Mouse (Mus musculus) midbrain, embryonic 13.5 days (tissue): ENCODE data around the gene Tesk1. TPM values are rescaled to one million over a fixed set of nuclear protein-coding genes. Genes with fewer than 3 reads are reported as not detected.

ENCODE experiments used
- ATAC-seq: fragments of 200-750 bp; cut with Nextera tagmentation; 2 replicates; pipeline ENCODE4 v1.8.0; 2017; ENCODE audit warnings: mild to moderate bottlenecking, moderate TSS enrichment, moderate library complexity
- H3K27ac ChIP-seq: fragments of 300-500 bp; sonication (generic); 2 replicates; pipeline ENCODE4 v1.5.1; 2015; ENCODE audit warnings: inconsistent platforms, mild to moderate bottlenecking, moderate library complexity
- H3K27me3 ChIP-seq: fragments of 300-500 bp; sonication (generic); 2 replicates; pipeline ENCODE4 v1.6.1; 2015; ENCODE audit warnings: mild to moderate bottlenecking, inconsistent platforms
- H3K36me3 ChIP-seq: fragments of 300-500 bp; sonication (generic); 2 replicates; pipeline ENCODE4 v1.6.1; 2015; ENCODE audit warnings: mild to moderate bottlenecking, inconsistent platforms
- H3K4me1 ChIP-seq: fragments of 300-500 bp; sonication (generic); replicated peaks from 2 replicates; pipeline ENCODE4 v1.6.1; 2015; ENCODE audit warnings: inconsistent platforms
- H3K4me2 ChIP-seq: fragments of 300-500 bp; sonication (generic); replicated peaks from 2 replicates; pipeline ENCODE4 v1.6.1; 2015; ENCODE audit warnings: moderate library complexity, mild to moderate bottlenecking, inconsistent platforms
- H3K4me3 ChIP-seq: fragments of 300-500 bp; sonication (generic); replicated peaks from 2 replicates; pipeline ENCODE4 v1.5.1; 2015; ENCODE audit warnings: mild to moderate bottlenecking, inconsistent platforms
- H3K9ac ChIP-seq: fragments of 300-500 bp; sonication (generic); replicated peaks from 2 replicates; pipeline ENCODE4 v1.6.1; 2015; ENCODE audit warnings: mild to moderate bottlenecking, inconsistent platforms
- H3K9me3 ChIP-seq: fragments of 300-500 bp; sonication (generic); 2 replicates; pipeline ENCODE4 v1.6.1; 2016; ENCODE audit warnings: mild to moderate bottlenecking, inconsistent platforms
- WGBS: fragments of 180-500 bp; shearing (Covaris S2); methylation state at CpG from one replicate; pipeline ENCODE4 v1.1.7; 2015; 5-methylcytosine and 5-hydroxymethylcytosine counted together
- polyA plus RNA-seq: library from polyadenylated mRNA; unstranded; fragments of >200 nt; fragmentation: Nextera tagmentation; extraction: Ambion mirVana; gene quantifications from 2 replicates; pipeline ENCODE4 v1.2.1, GENCODE M21; 2015

The Tesk1 gene
- polyA plus RNA-seq, 1 experiment from 2014 or later, result 8.4 TPM

- H3K27me3 ChIP-seq, result no peaks in the 10 kb centered on the region
- H3K4me2 ChIP-seq, result no peak overlapping the region
- H3K36me3 ChIP-seq, result no peaks in the 10 kb centered on the region
- H3K4me3 ChIP-seq, result no peak overlapping the region
- no peak overlapping the region for H3K27ac ChIP-seq
- H3K9me3 ChIP-seq, result no peaks in the 10 kb centered on the region
- H3K4me1 ChIP-seq, result no peaks in the 10 kb centered on the region
- WGBS, result 94% methylated on average over 7 of the region's 7 CpGs
- no peak for ATAC-seq
- H3K9ac ChIP-seq, result no peak overlapping the region
These were observed 25.1 kb downstream of the Tesk1 start for GRCm38 (mm10) chr4:43466872-43467271.

DNA sequence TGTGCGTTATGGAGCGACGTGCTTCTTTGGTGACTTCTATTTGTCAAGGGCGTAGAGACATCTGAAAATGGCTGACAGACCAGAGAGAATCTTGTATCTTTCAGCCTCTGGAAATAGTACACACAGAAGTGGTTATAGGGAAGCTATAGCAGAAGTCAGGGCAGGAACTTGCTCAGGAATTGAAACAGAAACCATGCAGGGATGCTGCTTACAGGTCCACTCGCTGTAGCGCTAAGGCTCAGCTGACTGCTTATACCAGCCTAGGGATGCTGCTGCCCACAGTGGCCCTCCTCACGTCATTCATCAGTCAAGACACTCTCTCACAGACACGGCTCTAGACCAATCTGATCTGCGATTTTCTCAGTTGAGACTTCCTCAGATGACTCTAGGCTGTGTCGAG, 28.6 kb downstream of the Tesk1 start:
- WGBS, result 90% methylated on average over 10 of the region's 10 CpGs
- Histone ChIP-seq H3K9me3 (no peaks in the 10 kb centered on the region), H3K4me1 (no peaks in the 10 kb centered on the region), H3K27me3 (no peaks in the 10 kb centered on the region), H3K4me3 (no peak overlapping the region), H3K4me2 (no peak overlapping the region), H3K9ac (no peak overlapping the region), H3K36me3 (no peaks in the 10 kb centered on the region), H3K27ac (no peak overlapping the region)
- ATAC-seq, result no peak

DNA sequence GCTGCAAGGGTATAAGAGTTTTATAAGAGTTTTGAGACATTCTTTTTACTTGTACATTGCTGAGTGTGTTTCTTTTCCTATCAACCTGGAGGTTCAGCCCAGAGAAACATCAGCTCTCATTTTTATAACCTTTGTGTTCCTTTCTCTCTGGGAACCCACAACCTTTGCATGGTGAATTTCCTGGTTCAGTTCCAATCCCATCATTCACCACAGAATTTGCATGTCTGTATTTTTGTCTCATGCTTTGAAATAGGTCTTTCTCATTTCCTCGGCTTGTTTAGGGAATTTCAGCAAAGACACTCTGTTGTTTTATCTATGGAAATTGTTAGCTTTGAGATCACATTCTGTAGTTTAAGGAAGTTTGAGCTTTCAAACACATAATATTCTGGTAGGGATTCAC, 31.9 kb downstream of the Tesk1 start:
- Histone ChIP-seq H3K9me3 (no peaks in the 10 kb centered on the region), H3K36me3 (no peaks in the 10 kb centered on the region), H3K9ac (no peak overlapping the region), H3K27me3 (no peaks in the 10 kb centered on the region), H3K4me2 (no peak overlapping the region), H3K27ac (no peak overlapping the region), H3K4me1 (0 out of 2 replicates have a peak, but pooled peaks cover 4% of the 10 kb centered on the region), H3K4me3 (no peak overlapping the region)
- no peak for ATAC-seq
- WGBS, result 74% methylated on average over 1 of the region's 1 CpGs

- Histone ChIP-seq H3K9me3 (no peaks in the 10 kb centered on the region), H3K36me3 (no peaks in the 10 kb centered on the region), H3K9ac (no peak overlapping the region), H3K4me2 (no peak overlapping the region), H3K27me3 (no peaks in the 10 kb centered on the region), H3K4me3 (no peak overlapping the region), H3K4me1 (0 out of 2 replicates have a peak, but pooled peaks cover 4% of the 10 kb centered on the region), H3K27ac (no peak overlapping the region)
- WGBS, result 91% methylated on average over 6 of the region's 6 CpGs
- no peak for ATAC-seq
These were observed 34.9 kb downstream of the Tesk1 start for GRCm38 (mm10) chr4:43476604-43477003.

DNA sequence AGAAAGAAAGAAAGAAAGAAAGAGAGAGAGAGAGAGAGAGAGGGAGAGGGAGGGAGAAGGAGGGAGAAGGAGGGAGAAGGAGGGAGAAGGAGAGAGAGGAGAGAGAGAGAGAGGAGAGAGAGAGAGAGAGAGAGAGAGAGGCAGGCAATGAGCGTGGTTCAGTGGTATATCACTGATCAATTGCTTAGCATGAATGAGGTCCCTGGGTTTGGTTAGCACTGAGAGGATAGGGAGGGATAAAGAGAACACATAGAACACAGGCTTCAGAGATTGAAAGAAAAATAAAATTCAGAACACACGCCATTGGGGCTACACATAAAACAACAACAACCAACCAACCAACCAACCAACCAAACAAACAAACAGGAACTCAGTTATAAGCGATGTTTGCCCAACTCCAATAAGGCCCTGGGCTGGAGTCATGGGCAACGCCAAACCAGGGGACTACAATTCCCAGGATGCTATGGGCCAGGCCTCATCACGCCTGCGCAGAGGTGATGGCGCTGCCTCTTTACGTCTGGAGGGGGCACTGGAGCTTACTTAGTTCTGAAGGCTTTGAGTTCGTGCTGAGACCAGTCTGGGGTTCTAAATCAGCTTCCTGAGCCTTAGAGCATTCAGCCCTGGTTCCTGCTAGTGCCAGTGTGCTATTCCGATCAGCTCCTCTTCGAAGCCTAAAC, 36.3 kb downstream of the Tesk1 start:
- Histone ChIP-seq H3K36me3 (no peaks in the 10 kb centered on the region), H3K9me3 (no peaks in the 10 kb centered on the region), H3K4me3 (peak overlapping the region; percentile 35), H3K4me1 (0 out of 2 replicates have a peak, but pooled peaks cover 4% of the 10 kb centered on the region), H3K9ac (0 out of 2 replicates have a peak overlapping the region, but pooled peaks have one; percentile 10), H3K27ac (peak overlapping the region; percentile 19; the same call in 1 of the 2 replicates), H3K27me3 (0 out of 2 replicates have a peak, but pooled peaks cover 5% of the 10 kb centered on the region), H3K4me2 (peak overlapping the region; percentile 54)
- ATAC-seq, result peak; percentile 95
- 15% methylated on average over 11 of the region's 11 CpGs for WGBS

- peak overlapping the region; percentile 19; the same call in 1 of the 2 replicates for H3K27ac ChIP-seq
- H3K4me1 ChIP-seq, result 0 out of 2 replicates have a peak, but pooled peaks cover 4% of the 10 kb centered on the region
- ATAC-seq, result no peak; the same call in 1 of the 2 replicates
- H3K27me3 ChIP-seq, result 0 out of 2 replicates have a peak, but pooled peaks cover 5% of the 10 kb centered on the region
- H3K9me3 ChIP-seq, result no peaks in the 10 kb centered on the region
- peak overlapping the region; percentile 35 for H3K4me3 ChIP-seq
- H3K36me3 ChIP-seq, result no peaks in the 10 kb centered on the region
- H3K4me2 ChIP-seq, result peak overlapping the region; percentile 54
- 46% methylated on average over 8 of the region's 8 CpGs for WGBS
- H3K9ac ChIP-seq, result 0 out of 2 replicates have a peak overlapping the region, but pooled peaks have one; percentile 10
These were observed 36.8 kb downstream of the Tesk1 start for GRCm38 (mm10) chr4:43478534-43478858.

GRCm38 (mm10) chr4:43478906-43479832, 37.4 kb downstream of the Tesk1 start:
- H3K27ac ChIP-seq, result no peak overlapping the region
- H3K9ac ChIP-seq, result no peak overlapping the region
- H3K36me3 ChIP-seq, result no peaks in the 10 kb centered on the region
- 0 out of 2 replicates have a peak, but pooled peaks cover 5% of the 10 kb centered on the region for H3K27me3 ChIP-seq
- 0 out of 2 replicates have a peak, but pooled peaks cover 4% of the 10 kb centered on the region for H3K4me1 ChIP-seq
- no peak for ATAC-seq
- 47% methylated on average over 24 of the region's 24 CpGs for WGBS
- no peak overlapping the region for H3K4me2 ChIP-seq
- no peak overlapping the region for H3K4me3 ChIP-seq
- no peaks in the 10 kb centered on the region for H3K9me3 ChIP-seq

GRCm38 (mm10) chr4:43480985-43481384, 39.2 kb downstream of the Tesk1 start:
- no peaks in the 10 kb centered on the region for H3K9me3 ChIP-seq
- no peak overlapping the region for H3K27ac ChIP-seq
- H3K4me1 ChIP-seq, result 0 out of 2 replicates have a peak, but pooled peaks cover 4% of the 10 kb centered on the region
- H3K36me3 ChIP-seq, result no peaks in the 10 kb centered on the region
- WGBS, result 91% methylated on average over 5 of the region's 5 CpGs
- no peak overlapping the region for H3K4me3 ChIP-seq
- H3K9ac ChIP-seq, result no peak overlapping the region
- H3K27me3 ChIP-seq, result 0 out of 2 replicates have a peak, but pooled peaks cover 5% of the 10 kb centered on the region
- ATAC-seq, result no peak
- H3K4me2 ChIP-seq, result no peak overlapping the region

DNA sequence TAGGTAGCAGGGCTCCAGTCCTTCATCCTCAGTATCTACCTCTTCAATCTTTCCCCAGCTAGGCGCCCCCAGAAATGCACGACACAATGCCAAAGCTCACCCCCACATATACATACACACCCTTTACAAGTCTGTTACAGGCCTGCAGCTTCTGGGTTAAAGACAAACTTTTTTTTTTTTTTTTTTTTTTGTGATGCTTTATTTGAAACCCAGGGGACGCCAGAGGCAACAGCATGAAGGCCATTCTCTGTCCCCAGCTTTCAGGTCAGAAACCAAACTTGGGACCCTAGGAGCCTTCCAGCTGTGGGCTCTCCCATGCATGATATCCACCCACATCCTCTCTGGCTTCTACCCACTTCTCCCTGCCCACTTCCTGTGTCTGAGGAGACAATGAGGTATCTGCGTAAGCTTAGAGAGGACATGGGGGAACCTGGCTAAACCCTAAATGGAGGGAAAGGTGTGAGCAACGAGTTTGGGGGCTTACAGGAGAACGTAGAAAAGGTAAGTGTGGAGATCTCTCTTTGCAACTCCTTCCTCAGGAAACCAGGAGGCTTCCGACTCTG, 40.2 kb downstream of the Tesk1 start:
- no peak for ATAC-seq
- WGBS, result 77% methylated on average over 7 of the region's 7 CpGs

GRCm38 (mm10) chr4:43482591-43482990, 40.9 kb downstream of the Tesk1 start:
- no peak overlapping the region for H3K4me2 ChIP-seq
- 75% methylated on average over 10 of the region's 10 CpGs for WGBS
- ATAC-seq, result no peak
- H3K4me3 ChIP-seq, result no peak overlapping the region
- H3K36me3 ChIP-seq, result no peaks in the 10 kb centered on the region
- H3K9me3 ChIP-seq, result no peaks in the 10 kb centered on the region
- no peak overlapping the region for H3K9ac ChIP-seq
- no peak overlapping the region for H3K27ac ChIP-seq
- H3K27me3 ChIP-seq, result 0 out of 2 replicates have a peak, but pooled peaks cover 5% of the 10 kb centered on the region
- H3K4me1 ChIP-seq, result 0 out of 2 replicates have a peak, but pooled peaks cover 4% of the 10 kb centered on the region

More for the DNA sequence above, 40.2 kb downstream of the Tesk1 start:
- Histone ChIP-seq H3K4me1 (0 out of 2 replicates have a peak, but pooled peaks cover 4% of the 10 kb centered on the region), H3K36me3 (no peaks in the 10 kb centered on the region), H3K4me2 (no peak overlapping the region), H3K9ac (no peak overlapping the region), H3K4me3 (no peak overlapping the region), H3K27me3 (0 out of 2 replicates have a peak, but pooled peaks cover 5% of the 10 kb centered on the region), H3K9me3 (no peaks in the 10 kb centered on the region), H3K27ac (no peak overlapping the region)

- WGBS, result 61% methylated on average over 12 of the region's 12 CpGs
- ATAC-seq, result no peak
- H3K27ac ChIP-seq, result no peak within 1 kb of the TSS
These were observed 41.9 kb downstream of the Tesk1 start, which contains the start of gene Sit1 for GRCm38 (mm10) chr4:43483535-43484091. Gene Sit1, minus strand, starts transcription at chr4:43483734.

More at GRCm38 (mm10) chr4:43483535-43484091, 41.9 kb downstream of the Tesk1 start, which contains the start of gene Sit1:
- Histone ChIP-seq H3K4me1 (no peaks in the 10 kb centered on the region), H3K9me3 (no peaks in the 10 kb centered on the region), H3K27me3 (0 out of 2 replicates have a peak, but pooled peaks cover 5% of the 10 kb centered on the region), H3K9ac (no peak within 1 kb of the TSS), H3K4me2 (no peak within 1 kb of the TSS), H3K4me3 (no peak within 1 kb of the TSS), H3K36me3 (no peaks in the 10 kb centered on the region)
